Mouse (Mus musculus) ES-E14 (cell line): ENCODE results near the gene Slc41a3. TPM values are rescaled to one million over a fixed set of nuclear protein-coding genes. Genes with fewer than 3 reads are reported as not detected.

Experiments
- DNase-seq: peaks from one replicate; pipeline ENCODE4 v3.0.0-alpha.2; 2013; ENCODE audit warnings: low read depth, low spot score
- H3K27ac ChIP-seq: 2 replicates; pipeline ENCODE4 v1.5.1; 2012; ENCODE audit warnings: low read depth, mild to moderate bottlenecking, low read length, moderate library complexity, mixed read lengths; ENCODE audit not compliant: poor library complexity, insufficient read depth, severe bottlenecking
- H3K36me3 ChIP-seq: 2 replicates; pipeline ENCODE4 v1.6.1; 2012; ENCODE audit warnings: mild to moderate bottlenecking, low read length, moderate library complexity, mixed read lengths; ENCODE audit not compliant: control insufficient read depth, poor library complexity, insufficient read depth, severe bottlenecking
- H3K4me1 ChIP-seq, 2 experiments: fragments of 150-350 bp in 1 of 2; sonication (generic) in 1 of 2; 2 replicates each; pipeline ENCODE4 v1.6.1; 2012; ENCODE audit warnings: low read length in 2 of 2, mild to moderate bottlenecking in 1 of 2, mixed read lengths in 1 of 2; ENCODE audit not compliant: control insufficient read depth in 2 of 2, insufficient read depth in 2 of 2, poor library complexity in 1 of 2
- H3K4me3 ChIP-seq, 2 experiments: fragments of 150-350 bp in 1 of 2; sonication (generic) in 1 of 2; 2 replicates each; pipeline ENCODE4 v1.5.1; 2012; ENCODE audit warnings: low read length in 2 of 2, low read depth in 1 of 2, mild to moderate bottlenecking in 1 of 2, mixed read lengths in 1 of 2; ENCODE audit not compliant: insufficient read depth in 1 of 2, poor library complexity in 1 of 2, severe bottlenecking in 1 of 2
- H3K9ac ChIP-seq: 2 replicates; pipeline ENCODE4 v1.6.1; 2012; ENCODE audit warnings: low read depth, mild to moderate bottlenecking, low read length, mixed read lengths; ENCODE audit not compliant: poor library complexity, insufficient read depth, severe bottlenecking
- H3K9me3 ChIP-seq: fragments of 150-350 bp; sonication (generic); 2 replicates; pipeline ENCODE4 v1.6.1; 2012; ENCODE audit warnings: low read depth, mild to moderate bottlenecking, low read length; ENCODE audit not compliant: control insufficient read depth, insufficient read depth
- CHD2 ChIP-seq: IDR thresholded peaks from 2 replicates; pipeline ENCODE4 v1.6.1; 2014; ENCODE audit warnings: mild to moderate bottlenecking, low read depth, low read length, inconsistent platforms
- HCFC1 ChIP-seq: IDR thresholded peaks from 2 replicates; pipeline ENCODE4 v1.6.1; 2012; ENCODE audit warnings: low read length, inconsistent platforms, borderline replicate concordance; ENCODE audit not compliant: insufficient read depth
- MAFK ChIP-seq: IDR thresholded peaks from 2 replicates; pipeline ENCODE4 v1.6.1; 2014; ENCODE audit warnings: mild to moderate bottlenecking, low read depth, low read length, inconsistent platforms; ENCODE audit not compliant: insufficient read depth
- ZC3H11A ChIP-seq: IDR thresholded peaks from 2 replicates; pipeline ENCODE4 v1.6.1; 2012; ENCODE audit warnings: low read depth, mild to moderate bottlenecking, inconsistent platforms, low read length, borderline replicate concordance
- ZNF384 ChIP-seq: IDR thresholded peaks from 2 replicates; pipeline ENCODE4 v1.6.1; 2012; ENCODE audit warnings: low read depth, low read length, inconsistent platforms
- in situ Hi-C, 2 experiments: fragments of 600-800 bp; cut with MboI; formaldehyde crosslinking; loops; one replicate each; pipeline ENCODE4 v1.15.1; 2025; ENCODE audit warnings: low sequenced_read_pairs in 2 of 2, inconsistent platforms in 1 of 2; ENCODE audit not compliant: unreplicated experiment in 2 of 2
- total RNA-seq: library from RNA; depleted of rRNA; stranded (reverse); fragments of 300-350 nt; gene quantifications from 2 replicates; pipeline ENCODE4 v1.2.3, GENCODE M21; 2012

Slc41a3 gene
- total RNA-seq, 1 experiment = 3.2 TPM

GRCm38 (mm10) chr6:90560390-90561058, 44.0 kb upstream of the Slc41a3 start:
- no peak overlapping the region for H3K27ac ChIP-seq
- TF ChIP-seq ZC3H11A (no peak), HCFC1 (no peak), CHD2 (no peak), ZNF384 (no peak), MAFK (no peak)
- in situ Hi-C loops = loop anchor here in 1 of 2 experiments (25.0 kb wide), 1 partner anchor 898 kb away; no protein-coding TSS in a partner anchor

GRCm38 (mm10) chr6:90561234-90561781, 43.2 kb upstream of the Slc41a3 start:
- TF ChIP-seq MAFK (no peak), ZNF384 (no peak), HCFC1 (no peak), ZC3H11A (no peak), CHD2 (no peak)
- peak; percentile 35 for DNase-seq
- in situ Hi-C loops = loop anchor here in 1 of 2 experiments (25.0 kb wide), 1 partner anchor 899 kb away; no protein-coding TSS in a partner anchor
- Histone ChIP-seq H3K9ac (no peak overlapping the region), H3K4me3 (no peak overlapping the region), H3K27ac (no peak overlapping the region), H3K9me3 (no peaks in the 10 kb centered on the region), H3K4me1 (no peaks in the 10 kb centered on the region; a peak in 1 of 4 replicates), H3K36me3 (no peaks in the 10 kb centered on the region; the same call in 1 of the 2 replicates)

More at GRCm38 (mm10) chr6:90560390-90561058, 44.0 kb upstream of the Slc41a3 start:
- no peaks in the 10 kb centered on the region; a peak in 1 of 4 replicates for H3K4me1 ChIP-seq
- DNase-seq = no peak
- no peaks in the 10 kb centered on the region; the same call in 1 of the 2 replicates for H3K36me3 ChIP-seq
- H3K4me3 ChIP-seq = no peak overlapping the region
- H3K9me3 ChIP-seq = no peaks in the 10 kb centered on the region
- no peak overlapping the region for H3K9ac ChIP-seq

- Histone ChIP-seq H3K9ac (no peak overlapping the region), H3K27ac (no peak overlapping the region), H3K4me3 (no peak overlapping the region), H3K36me3 (no peaks in the 10 kb centered on the region; the same call in 1 of the 2 replicates), H3K9me3 (no peaks in the 10 kb centered on the region), H3K4me1 (no peaks in the 10 kb centered on the region; a peak in 1 of 4 replicates)
- in situ Hi-C loops = loop anchor here in 1 of 2 experiments (25.0 kb wide), 1 partner anchor 902 kb away; no protein-coding TSS in a partner anchor
- DNase-seq = no peak
- no peak for TF ChIP-seq MAFK
- TF ChIP-seq CHD2 = no peak
- TF ChIP-seq ZC3H11A = no peak
- TF ChIP-seq ZNF384 = no peak
Observed at GRCm38 (mm10) chr6:90564240-90564639, 40.3 kb upstream of the Slc41a3 start.

- no peaks in the 10 kb centered on the region for H3K9me3 ChIP-seq
- DNase-seq = no peak
- H3K36me3 ChIP-seq = no peaks in the 10 kb centered on the region; the same call in 1 of the 2 replicates
- no peak overlapping the region for H3K27ac ChIP-seq
- no peak overlapping the region for H3K9ac ChIP-seq
- H3K4me3 ChIP-seq = no peak overlapping the region
- in situ Hi-C loops = loop anchor here in 1 of 2 experiments (25.0 kb wide), 1 partner anchor 903 kb away; no protein-coding TSS in a partner anchor
- H3K4me1 ChIP-seq = no peaks in the 10 kb centered on the region; a peak in 1 of 4 replicates
- TF ChIP-seq ZNF384 = no peak
- no peak for TF ChIP-seq ZC3H11A
- TF ChIP-seq HCFC1 = no peak
- no peak for TF ChIP-seq CHD2
- TF ChIP-seq MAFK = no peak
Observed at GRCm38 (mm10) chr6:90565357-90566215, 38.9 kb upstream of the Slc41a3 start.
